Mouse (Mus musculus) naive thymus-derived CD4-positive, alpha-beta T cell, adult 2 months (primary cell): ENCODE results near the gene Srd5a3.
A peak's percentile ranks its signal among the peaks of the same experiment; 100 is the strongest.

Source experiments
- DNase-seq: peaks from one replicate; pipeline ENCODE4 v3.0.0-alpha.2; 2011; ENCODE audit warnings: low read depth

Gene Srd5a3

GRCm38 (mm10) chr5:76153430-76153829 is 13.4 kb downstream of the Srd5a3 start:
- DNase-seq, result no peak

DNA sequence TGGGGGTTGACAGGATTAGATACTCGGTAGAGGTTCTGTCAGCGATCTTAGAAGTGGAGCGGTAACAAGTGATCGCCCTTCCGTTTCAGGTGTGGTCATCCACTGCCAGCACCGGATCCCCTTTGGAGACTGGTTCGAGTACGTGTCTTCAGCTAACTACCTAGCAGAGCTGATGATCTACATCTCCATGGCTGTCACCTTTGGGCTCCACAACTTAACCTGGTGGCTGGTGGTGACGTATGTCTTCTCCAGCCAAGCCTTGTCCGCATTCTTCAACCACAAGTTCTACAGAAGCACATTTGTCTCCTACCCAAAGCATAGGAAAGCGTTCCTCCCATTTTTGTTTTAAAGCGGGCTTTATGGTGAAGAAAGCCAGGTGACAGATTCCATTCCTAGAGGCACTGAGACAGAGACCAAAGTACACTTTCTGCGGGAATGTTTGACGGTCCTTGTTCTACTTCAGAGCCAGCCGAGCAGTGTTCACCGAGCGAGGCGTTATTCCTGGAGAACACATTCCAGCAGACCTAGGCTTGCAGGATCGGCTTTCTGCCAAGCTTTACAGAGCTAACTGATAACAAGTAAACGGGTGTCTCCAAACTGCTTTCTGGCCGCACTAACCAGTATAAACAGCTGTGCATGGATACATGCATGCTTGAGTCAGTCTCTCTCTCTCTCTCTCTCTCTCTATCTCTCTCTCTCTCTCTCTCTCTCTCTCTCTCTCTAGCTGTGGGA is 14.5 kb downstream of the Srd5a3 start:
- no peak for DNase-seq

GRCm38 (mm10) chr5:76159555-76159954 is 19.5 kb downstream of the Srd5a3 start:
- no peak for DNase-seq

- no peak for DNase-seq
Measured at GRCm38 (mm10) chr5:76160086-76160485, 20.0 kb downstream of the Srd5a3 start.

DNA sequence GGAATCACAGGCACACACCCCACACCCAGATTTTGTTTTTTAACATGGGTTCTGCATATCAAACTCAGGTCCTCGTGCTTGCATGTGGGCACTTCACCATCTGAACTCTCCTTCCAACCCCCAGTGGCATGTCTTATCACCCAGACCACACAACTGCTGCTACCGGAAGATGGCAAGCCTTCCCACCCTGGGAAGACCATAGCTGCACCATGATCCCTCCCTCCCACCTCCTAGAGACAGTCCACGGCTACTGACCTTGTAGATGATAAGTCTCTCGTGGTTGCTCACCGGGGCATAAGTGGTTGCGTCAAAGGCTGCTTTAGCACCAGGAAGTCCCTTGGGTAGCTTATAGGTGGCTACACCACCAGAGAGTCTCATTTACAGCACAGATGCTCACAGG is 21.4 kb downstream of the Srd5a3 start:
- DNase-seq, result no peak

DNA sequence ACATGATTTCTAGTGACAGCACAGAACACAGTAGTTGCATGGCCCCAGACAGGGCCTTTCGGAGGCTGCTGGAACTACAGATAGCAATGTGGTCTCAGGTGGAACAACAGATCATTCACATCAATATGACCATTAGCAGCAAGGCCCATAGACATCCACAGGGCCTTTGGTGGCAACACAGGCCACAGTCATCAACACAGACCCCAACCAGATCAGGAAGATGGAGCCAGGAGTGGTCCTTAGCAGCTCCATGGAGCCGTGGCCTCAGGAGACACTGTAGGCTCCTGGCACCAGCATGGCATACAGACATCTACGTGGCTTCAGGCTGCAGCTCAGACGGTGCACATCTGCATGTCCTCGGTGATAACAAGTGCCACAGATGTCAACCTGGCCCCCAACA is 22.9 kb downstream of the Srd5a3 start:
- no peak for DNase-seq

DNA sequence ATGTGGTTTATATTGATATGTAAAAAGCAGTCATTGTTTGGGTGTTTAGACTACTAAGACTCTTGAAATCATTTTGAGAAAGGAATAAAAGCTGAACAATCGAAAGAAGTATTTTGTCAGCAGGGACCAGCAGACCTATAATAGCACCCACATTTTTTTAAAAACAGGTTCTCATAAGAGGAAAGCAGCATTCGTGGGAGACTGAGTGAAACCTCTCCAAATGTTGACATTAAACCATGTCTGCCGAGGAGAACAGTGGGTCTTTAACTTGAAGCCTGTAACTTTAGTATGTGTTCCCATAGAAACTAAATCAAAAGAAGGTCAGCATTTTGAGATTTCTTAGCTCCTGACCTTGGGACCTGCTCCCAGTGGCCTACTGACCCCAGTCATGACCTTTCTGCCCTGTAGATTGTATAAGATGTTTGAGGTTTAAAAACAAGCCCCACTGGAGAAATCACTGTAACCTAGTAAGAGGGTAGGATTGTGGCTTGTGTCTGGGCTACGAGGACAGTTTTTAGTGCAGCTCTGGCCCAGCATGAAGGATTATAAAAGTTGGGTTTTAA is 23.8 kb downstream of the Srd5a3 start:
- DNase-seq, result no peak

DNA sequence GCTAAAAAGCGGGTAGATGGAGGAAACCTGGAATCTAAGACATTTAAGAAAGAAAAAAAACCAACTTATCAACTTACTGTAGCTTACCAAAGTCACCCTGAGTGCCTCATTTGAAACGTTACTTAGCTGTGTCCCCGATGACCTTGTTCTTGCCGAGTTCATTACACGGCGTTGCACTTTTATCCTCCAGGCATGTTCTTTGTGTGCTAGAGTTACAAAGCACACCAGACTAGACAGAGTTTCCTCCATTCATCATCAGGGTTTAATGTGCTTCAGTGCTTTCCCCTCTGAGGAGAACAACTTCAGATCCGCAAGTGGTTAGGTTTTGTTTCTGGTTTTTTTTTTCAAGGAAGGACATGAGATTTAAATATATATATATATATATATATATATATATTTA is 24.8 kb downstream of the Srd5a3 start:
- no peak for DNase-seq

DNA sequence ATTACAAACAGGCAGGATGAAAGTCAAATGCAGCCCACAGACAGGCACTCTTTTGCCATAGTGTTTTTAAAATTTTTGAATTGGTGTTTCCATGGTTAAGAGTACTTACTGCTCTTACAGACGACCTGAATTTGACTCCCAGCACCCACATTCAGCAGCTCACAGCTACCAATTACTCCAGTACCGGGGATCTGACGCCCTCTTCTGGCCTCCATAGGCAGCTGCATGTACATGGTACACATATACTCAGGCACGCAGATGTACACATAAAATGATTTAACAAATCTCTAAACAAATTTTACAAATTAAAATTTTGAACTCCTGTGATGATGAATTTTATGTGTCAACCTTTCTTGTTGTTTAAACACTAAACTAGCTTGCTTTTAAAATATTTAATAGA is 30.5 kb downstream of the Srd5a3 start:
- no peak for DNase-seq

GRCm38 (mm10) chr5:76171039-76171438 is 31.0 kb downstream of the Srd5a3 start:
- no peak for DNase-seq

DNA sequence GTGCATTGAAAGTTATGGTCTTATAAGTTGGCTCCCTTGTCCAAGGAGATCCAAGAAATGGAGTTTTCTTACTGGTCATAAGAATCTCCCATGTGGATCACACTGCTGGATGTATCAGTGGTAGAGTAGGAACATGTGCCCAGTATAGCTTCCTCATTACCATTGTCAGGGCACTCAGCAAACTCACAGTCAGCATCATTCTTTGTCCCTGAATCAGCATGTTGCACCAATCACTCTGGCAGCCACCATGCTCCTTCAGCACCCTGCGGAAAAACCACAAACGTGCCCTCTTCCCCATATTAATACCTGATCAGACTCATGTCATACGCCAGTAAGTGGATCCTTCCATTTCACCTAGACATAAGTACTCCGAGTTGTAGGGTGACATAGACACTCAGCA is 35.0 kb downstream of the Srd5a3 start:
- DNase-seq, result no peak

DNA sequence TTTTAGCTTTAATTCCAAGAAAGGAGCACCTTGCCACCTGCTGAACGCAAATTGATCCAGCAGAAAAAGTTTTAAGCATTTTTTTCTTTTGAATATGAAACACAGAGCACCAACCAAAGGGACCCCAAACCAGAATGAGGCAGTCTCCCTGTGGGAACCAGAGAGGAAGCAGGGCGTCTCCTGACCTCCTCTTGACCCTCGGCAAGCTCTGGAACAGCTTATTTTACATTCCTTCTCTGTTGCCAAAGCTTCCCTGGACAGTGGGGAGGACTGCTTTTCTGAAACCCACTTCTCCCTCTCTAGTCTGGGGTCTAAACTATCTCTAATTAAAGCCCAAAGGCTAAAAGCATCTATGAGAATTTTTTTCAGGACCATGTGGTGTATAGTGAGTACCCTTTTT is 36.3 kb downstream of the Srd5a3 start:
- no peak for DNase-seq

- no peak for DNase-seq
Measured at GRCm38 (mm10) chr5:76176841-76177240, 36.8 kb downstream of the Srd5a3 start.

- DNase-seq, result no peak
Measured at GRCm38 (mm10) chr5:76177664-76178063, 37.6 kb downstream of the Srd5a3 start.

DNA sequence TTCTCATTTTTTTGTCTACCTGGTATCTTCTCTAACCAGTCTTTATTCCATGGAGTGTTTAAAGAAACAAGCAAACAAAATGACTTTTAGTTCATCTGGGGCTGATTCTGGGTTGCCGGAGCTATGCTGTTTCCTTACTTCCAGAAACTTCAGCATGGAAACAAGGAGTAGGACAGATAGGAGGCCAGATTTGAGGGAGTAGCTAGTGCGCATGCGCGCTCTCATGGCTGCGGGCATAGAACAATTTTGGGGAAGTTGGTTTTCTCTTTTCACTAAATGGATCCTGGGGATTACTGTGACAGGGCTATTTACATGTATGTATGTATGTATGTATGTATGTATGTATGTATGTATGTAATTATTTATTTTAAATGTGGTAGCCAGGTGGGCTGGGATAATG is 39.1 kb downstream of the Srd5a3 start:
- DNase-seq, result no peak

- no peak for DNase-seq
Measured at GRCm38 (mm10) chr5:76179791-76180190, 39.7 kb downstream of the Srd5a3 start.

- no peak for DNase-seq
Measured at GRCm38 (mm10) chr5:76182326-76182725, 42.3 kb downstream of the Srd5a3 start.

- no peak for DNase-seq
Measured at GRCm38 (mm10) chr5:76183043-76183749, 43.1 kb downstream of the Srd5a3 start.

DNA sequence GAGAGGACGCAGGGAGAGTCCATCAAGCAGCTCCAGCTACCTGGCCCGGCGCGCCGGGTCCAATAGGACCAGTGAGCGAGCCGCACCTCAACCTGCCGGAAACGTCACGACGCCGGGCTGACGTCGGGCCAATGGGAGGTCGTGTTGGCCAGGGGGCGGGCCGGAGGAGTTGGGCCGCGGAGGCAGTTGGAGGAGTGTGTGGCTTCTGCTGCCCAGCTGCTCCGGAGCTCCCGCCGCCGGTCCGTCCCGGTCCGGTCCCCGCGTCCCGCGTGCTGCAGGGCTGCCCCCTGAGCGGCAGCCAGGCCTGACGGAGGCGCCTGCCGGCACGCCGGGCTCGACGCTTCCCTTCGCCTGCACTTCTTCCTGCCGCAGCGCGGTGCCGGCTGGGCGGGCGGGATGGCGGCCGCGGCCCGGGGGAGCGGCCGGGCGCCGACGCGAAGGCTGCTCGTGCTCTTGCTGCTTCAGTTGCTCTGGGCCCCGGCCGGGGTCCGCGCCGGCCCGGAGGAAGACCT is 43.7 kb downstream of the Srd5a3 start, which contains the start of gene Tmem165:
Tmem165 (plus strand) TSS at position 131 of the 512 bp plus-strand sequence.
- peak; percentile 91 for DNase-seq

DNA sequence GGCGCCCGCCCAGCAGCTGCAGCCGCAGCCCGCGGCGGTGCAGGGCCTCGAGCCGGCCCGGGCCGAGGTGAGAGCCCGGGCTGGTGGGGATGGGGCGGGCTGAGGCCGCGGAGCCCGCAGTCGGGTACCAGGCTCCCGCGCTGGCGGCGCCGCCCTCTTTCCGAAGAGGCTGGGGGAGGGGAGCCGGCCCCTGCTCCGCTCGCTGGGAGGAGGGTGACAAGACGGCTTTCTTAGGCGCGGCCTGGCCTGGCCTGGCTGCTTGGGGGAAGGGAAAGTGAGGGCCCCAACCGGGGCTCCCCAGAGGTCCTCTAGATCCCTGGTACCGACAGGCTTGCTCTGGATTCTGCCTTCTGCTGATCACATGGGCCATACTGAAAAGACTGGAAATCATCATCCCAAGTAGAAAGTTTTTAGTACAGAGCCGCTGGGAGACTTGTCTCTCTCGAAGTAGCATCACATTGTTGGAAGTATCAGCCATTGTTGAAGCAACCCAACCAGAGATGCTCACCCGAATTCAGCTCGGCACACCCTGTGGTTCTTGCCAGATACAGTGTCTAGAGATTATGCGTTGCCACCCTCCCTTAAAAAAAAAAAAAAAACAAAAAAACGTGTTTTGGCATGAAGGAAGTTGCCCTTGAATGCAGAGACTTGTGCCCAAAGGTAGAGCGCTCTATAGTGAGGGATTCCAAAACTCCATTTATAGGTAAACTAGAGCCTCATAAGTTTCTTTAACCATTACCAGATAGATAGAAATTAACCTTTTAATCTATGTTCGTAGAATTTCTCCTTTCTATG is 44.4 kb downstream of the Srd5a3 start:
- DNase-seq, result peak; percentile 69

DNA sequence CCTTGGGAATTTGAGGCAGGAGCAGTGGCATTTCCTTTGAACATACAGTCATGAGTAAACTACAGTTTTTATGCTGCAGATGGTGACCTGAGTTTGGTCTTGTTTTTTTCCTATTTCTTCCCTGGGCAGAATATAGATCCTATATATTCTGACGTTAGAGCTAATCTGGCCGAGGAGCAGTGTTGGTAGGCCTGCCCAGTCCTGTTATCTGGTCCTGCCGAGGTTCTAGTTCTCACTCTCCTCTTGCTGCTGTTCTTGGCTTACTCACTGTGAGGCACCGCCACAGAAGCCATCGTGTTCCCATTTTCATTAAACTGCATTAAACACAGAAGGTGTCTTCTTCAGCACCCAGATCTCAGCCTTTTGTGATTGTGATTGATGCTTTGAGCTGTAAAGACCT is 47.8 kb downstream of the Srd5a3 start:
- DNase-seq, result no peak

GRCm38 (mm10) chr5:76190609-76191008 is 50.5 kb downstream of the Srd5a3 start:
- no peak for DNase-seq
